Mouse (Mus musculus) forebrain, postnatal 0 days (tissue): ENCODE measurements at regions not wholly inside any gene's neighbourhood (a gene's known extent, or its start where the extent isn't known, plus 50 kb on each side); places are given as distances from the start of the nearest gene placed in this dataset.
"Not testable (repeated sequence)": the region's sequence is repeated elsewhere in the genome, so short reads cannot be mapped to it uniquely, and the experiment has no call there.

Experiments used
- ATAC-seq: fragments of 200-750 bp; cut with Nextera tagmentation; 2 replicates; pipeline ENCODE4 v1.8.0; 2017; ENCODE audit warnings: mild to moderate bottlenecking, moderate library complexity
- DNase-seq: peaks from one replicate; pipeline ENCODE4 v3.0.0-alpha.2; 2015
- H3K27ac ChIP-seq: fragments of 300-500 bp; sonication (generic); 2 replicates; pipeline ENCODE4 v1.5.1; 2014; ENCODE audit warnings: low read depth, mild to moderate bottlenecking, antibody characterized with exemption, low read length, moderate library complexity, mixed read lengths
- H3K27me3 ChIP-seq: fragments of 300-500 bp; sonication (generic); 2 replicates; pipeline ENCODE4 v1.6.1; 2014; ENCODE audit warnings: mild to moderate bottlenecking, low read length, mixed read lengths; ENCODE audit not compliant: insufficient read depth
- H3K36me3 ChIP-seq: fragments of 300-500 bp; sonication (generic); 2 replicates; pipeline ENCODE4 v1.6.1; 2014; ENCODE audit warnings: mild to moderate bottlenecking, moderate library complexity; ENCODE audit not compliant: insufficient read depth
- H3K4me1 ChIP-seq: fragments of 300-500 bp; sonication (generic); 2 replicates; pipeline ENCODE4 v1.6.1; 2014; ENCODE audit warnings: antibody characterized with exemption; ENCODE audit not compliant: insufficient read depth
- H3K4me2 ChIP-seq: fragments of 300-500 bp; sonication (generic); 2 replicates; pipeline ENCODE4 v1.6.1; 2014; ENCODE audit warnings: low read depth, mild to moderate bottlenecking, moderate library complexity
- H3K4me3 ChIP-seq: fragments of 300-500 bp; sonication (generic); 2 replicates; pipeline ENCODE4 v1.5.1; 2014; ENCODE audit warnings: low read depth, low read length, mixed read lengths
- H3K9ac ChIP-seq: fragments of 300-500 bp; sonication (generic); 2 replicates; pipeline ENCODE4 v1.6.1; 2014; ENCODE audit warnings: mild to moderate bottlenecking
- H3K9me3 ChIP-seq: fragments of 300-500 bp; sonication (generic); 2 replicates; pipeline ENCODE4 v1.6.1; 2016; ENCODE audit warnings: low read length
- CTCF ChIP-seq: sonication (generic); IDR thresholded peaks from 2 replicates; pipeline ENCODE4 v1.5.1; 2016; ENCODE audit warnings: antibody characterized with exemption, control low read depth, low read depth
- WGBS: fragments of 180-500 bp; shearing (Covaris S2); extraction: QIAGEN DNeasy Blood & Tissue Kit; methylation state at CpG from one replicate; pipeline ENCODE4 v1.1.7; 2014; 5-methylcytosine and 5-hydroxymethylcytosine counted together

DNA sequence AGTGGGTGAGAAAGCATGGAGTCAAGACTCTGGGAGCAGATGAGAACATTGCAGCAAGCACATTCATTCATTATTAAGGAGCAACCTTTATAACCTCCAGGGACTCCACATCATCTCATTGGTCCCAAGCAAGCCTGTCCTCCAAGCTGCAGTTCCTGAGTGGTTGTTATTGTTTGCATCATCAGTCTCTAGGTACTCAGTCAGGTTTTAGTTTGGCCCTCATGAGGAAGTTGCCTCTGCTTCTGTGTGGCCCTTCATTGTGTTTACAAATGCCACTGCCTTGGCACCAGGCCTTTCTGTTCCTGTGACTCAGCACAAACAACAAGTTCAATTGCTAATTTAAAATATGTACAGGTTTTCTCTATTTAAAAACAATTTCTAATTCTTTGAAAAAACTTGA is 323.8 kb upstream of the Pabpc4l start:
- no peaks in the 10 kb centered on the region for H3K36me3 ChIP-seq
- H3K4me2 ChIP-seq: no peak overlapping the region
- H3K27ac ChIP-seq: no peak overlapping the region
- H3K4me1 ChIP-seq: no peaks in the 10 kb centered on the region
- TF ChIP-seq CTCF: no peak
- no peak for ATAC-seq
- no peaks in the 10 kb centered on the region for H3K9me3 ChIP-seq
- DNase-seq: no peak
- H3K9ac ChIP-seq: no peak overlapping the region
- H3K4me3 ChIP-seq: no peak overlapping the region
- H3K27me3 ChIP-seq: no peaks in the 10 kb centered on the region

DNA sequence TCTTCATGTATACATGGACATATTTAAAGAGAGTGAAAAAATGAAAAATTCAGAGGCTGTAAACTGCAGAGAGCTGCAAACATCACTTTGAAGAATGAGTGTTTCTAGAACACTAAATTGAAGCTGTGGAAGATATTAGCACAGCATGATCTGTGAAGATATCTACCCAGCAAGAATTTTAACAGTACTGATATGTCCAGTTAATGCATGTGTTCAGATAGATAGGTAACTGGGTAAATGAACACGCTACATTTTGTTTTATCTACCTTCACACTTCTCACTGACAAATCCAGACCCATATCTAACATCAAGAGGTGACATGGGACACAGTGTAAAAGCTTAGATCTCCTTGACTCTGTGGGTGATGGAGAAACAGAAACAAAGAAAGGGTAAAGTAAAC is 316.9 kb upstream of the Pabpc4l start:
- no peak for DNase-seq
- WGBS: 82% methylated on average over 1 of the region's 1 CpGs
- H3K4me3 ChIP-seq: no peak overlapping the region

DNA sequence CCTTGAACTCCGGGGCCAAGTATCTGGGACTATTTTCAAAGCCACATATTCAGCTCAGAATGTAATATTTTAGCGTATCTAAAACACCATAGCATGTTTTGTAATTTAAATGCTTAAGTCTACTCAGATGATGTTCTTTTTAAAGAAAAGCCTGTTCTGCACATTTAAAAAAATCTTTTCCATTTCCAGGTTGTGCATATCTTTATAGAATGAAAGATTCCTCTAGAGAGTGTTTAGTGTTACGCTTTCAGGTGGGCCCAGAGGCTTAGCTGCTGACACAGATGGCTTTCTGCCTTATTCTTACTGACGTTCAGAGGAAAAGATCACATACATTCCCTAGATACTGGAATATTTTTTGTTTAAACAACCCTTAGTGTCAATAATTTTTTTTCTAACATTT is 310.5 kb upstream of the Pabpc4l start:
- ATAC-seq (no peak), DNase-seq (no peak)
- no peak overlapping the region for H3K27ac ChIP-seq
- WGBS: 78% methylated on average over 4 of the region's 4 CpGs
- no peak for TF ChIP-seq CTCF
- H3K4me1 ChIP-seq: no peaks in the 10 kb centered on the region
- H3K4me3 ChIP-seq: no peak overlapping the region
- no peaks in the 10 kb centered on the region for H3K36me3 ChIP-seq
- no peak overlapping the region for H3K4me2 ChIP-seq
- H3K9ac ChIP-seq: no peak overlapping the region
- no peaks in the 10 kb centered on the region for H3K9me3 ChIP-seq
- no peaks in the 10 kb centered on the region for H3K27me3 ChIP-seq

More for the DNA sequence above, 316.9 kb upstream of the Pabpc4l start:
- H3K36me3 ChIP-seq: no peaks in the 10 kb centered on the region
- H3K9ac ChIP-seq: no peak overlapping the region
- H3K4me2 ChIP-seq: no peak overlapping the region
- H3K4me1 ChIP-seq: no peaks in the 10 kb centered on the region
- no peaks in the 10 kb centered on the region for H3K9me3 ChIP-seq
- TF ChIP-seq CTCF: no peak
- ATAC-seq: no peak
- H3K27me3 ChIP-seq: no peaks in the 10 kb centered on the region
- H3K27ac ChIP-seq: no peak overlapping the region

DNA sequence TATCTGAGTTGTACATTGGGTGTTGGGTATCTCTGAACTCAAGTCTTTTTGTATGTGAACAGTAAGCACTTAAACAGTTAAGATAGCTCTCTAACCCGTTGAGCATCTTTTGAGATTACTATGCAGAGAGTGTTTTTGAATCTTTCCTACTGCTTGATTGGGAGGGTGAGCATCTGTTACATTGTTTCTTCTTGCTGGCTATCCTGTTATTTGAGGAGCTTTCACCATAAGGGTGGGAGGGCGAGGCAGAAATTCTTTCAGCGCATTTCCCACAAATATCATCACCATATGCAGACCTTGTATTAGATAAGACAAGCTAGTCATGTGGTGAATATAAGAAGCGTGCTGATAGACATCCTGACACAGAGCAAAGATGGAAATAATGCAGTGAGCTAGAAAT is 279.7 kb upstream of the Pabpc4l start:
- H3K27ac ChIP-seq: no peak overlapping the region
- H3K36me3 ChIP-seq: no peaks in the 10 kb centered on the region
- WGBS: 66% methylated on average over 4 of the region's 4 CpGs
- H3K4me3 ChIP-seq: no peak overlapping the region
- peak; percentile 5 for DNase-seq
- no peak for TF ChIP-seq CTCF
- no peak overlapping the region for H3K4me2 ChIP-seq
- peak; percentile 59 for ATAC-seq
- H3K27me3 ChIP-seq: no peaks in the 10 kb centered on the region
- no peak overlapping the region for H3K9ac ChIP-seq
- H3K4me1 ChIP-seq: no peaks in the 10 kb centered on the region
- H3K9me3 ChIP-seq: no peaks in the 10 kb centered on the region

DNA sequence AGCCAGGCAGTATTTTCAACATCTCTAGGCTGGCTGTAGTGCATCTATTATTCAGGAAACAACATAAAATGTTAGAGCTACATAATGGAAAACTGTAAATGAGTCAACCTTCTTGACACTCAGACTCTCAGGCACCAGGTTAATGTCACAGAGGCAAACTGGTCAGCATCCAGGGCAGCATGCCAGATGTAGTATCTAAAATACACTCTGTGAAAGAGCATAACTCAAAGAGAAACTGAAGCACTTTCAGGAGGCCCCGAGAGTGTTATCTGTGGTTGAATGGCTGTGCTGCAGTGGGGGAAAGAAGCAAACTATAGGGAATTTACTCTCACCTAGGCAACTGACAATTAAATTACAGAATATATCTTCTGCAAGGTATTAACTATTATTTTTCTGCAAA is 253.6 kb upstream of the Pabpc4l start:
- ATAC-seq (no peak), DNase-seq (no peak)
- Histone ChIP-seq H3K4me1 (no peaks in the 10 kb centered on the region), H3K27ac (no peak overlapping the region), H3K27me3 (no peaks in the 10 kb centered on the region), H3K4me2 (no peak overlapping the region), H3K36me3 (no peaks in the 10 kb centered on the region), H3K9ac (no peak overlapping the region), H3K9me3 (no peaks in the 10 kb centered on the region), H3K4me3 (no peak overlapping the region)
- WGBS: 58% methylated on average over 1 of the region's 1 CpGs
- no peak for TF ChIP-seq CTCF

DNA sequence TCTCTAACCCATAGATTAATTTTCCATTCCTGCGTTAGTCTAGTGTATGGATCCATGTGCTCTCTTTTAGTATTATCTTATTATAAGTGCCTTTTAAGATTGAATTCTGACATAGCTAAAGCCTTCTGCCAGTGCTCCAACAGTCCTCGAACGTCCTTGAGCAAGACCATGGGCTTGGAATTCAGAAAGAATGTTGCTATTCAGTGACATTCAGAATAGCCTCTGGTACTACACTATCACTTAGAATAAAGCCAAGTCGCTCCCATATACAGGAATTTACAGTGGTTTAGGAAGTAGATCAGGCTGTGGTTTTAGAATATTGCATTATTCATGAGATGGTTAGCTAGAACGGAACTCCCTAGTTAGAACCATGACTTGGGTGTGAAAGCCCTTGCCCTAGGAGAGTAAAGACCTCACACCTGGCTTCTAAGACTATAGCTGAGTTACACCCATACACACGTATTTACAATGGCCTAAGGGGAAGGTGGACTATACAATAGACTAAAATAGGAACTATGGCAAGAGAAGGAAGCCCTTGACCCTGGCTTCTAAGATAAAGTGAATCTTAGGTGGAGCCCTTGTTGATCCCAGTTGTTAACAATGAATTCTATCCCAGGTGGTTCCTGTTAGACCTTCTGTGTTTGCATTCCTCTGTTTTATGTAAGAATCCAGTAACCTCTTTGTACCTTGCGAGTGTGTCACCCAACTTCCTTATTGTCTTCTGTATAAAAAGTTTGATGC is 239.8 kb upstream of the Pabpc4l start:
- not testable (repeated sequence) for H3K9me3 ChIP-seq, H3K4me1 ChIP-seq, DNase-seq, ATAC-seq, H3K4me2 ChIP-seq, H3K36me3 ChIP-seq, H3K27me3 ChIP-seq, H3K9ac ChIP-seq, H3K27ac ChIP-seq, H3K4me3 ChIP-seq
- 90% methylated on average over 6 of the region's 7 CpGs for WGBS
